Mouse (Mus musculus) midbrain, embryonic 16.5 days (tissue): ENCODE measurements at regions not wholly inside any gene's neighbourhood (a gene's known extent, or its start where the extent isn't known, plus 50 kb on each side); places are given as distances from the start of the nearest gene placed in this dataset.
A peak's percentile ranks its signal among the peaks of the same experiment; 100 is the strongest.

ENCODE experiments used
- ATAC-seq: fragments of 200-750 bp; cut with Nextera tagmentation; 2 replicates; pipeline ENCODE4 v1.8.0; 2017; ENCODE audit warnings: moderate TSS enrichment
- H3K27ac ChIP-seq: fragments of 300-500 bp; sonication (generic); 2 replicates; pipeline ENCODE4 v1.5.1; 2014; ENCODE audit warnings: mild to moderate bottlenecking, low read length, mixed read lengths
- H3K27me3 ChIP-seq: fragments of 300-500 bp; sonication (generic); 2 replicates; pipeline ENCODE4 v1.6.1; 2014; ENCODE audit warnings: low read depth, low read length, mixed read lengths; ENCODE audit not compliant: control insufficient read depth, insufficient read depth
- H3K36me3 ChIP-seq: fragments of 300-500 bp; sonication (generic); 2 replicates; pipeline ENCODE4 v1.6.1; 2014; ENCODE audit warnings: mild to moderate bottlenecking, low read length, moderate library complexity, mixed read lengths; ENCODE audit not compliant: control insufficient read depth, insufficient read depth
- H3K4me1 ChIP-seq: fragments of 300-500 bp; sonication (generic); 2 replicates; pipeline ENCODE4 v1.6.1; 2014; ENCODE audit warnings: mild to moderate bottlenecking, low read length, mixed read lengths; ENCODE audit not compliant: control insufficient read depth, insufficient read depth
- H3K4me2 ChIP-seq: fragments of 300-500 bp; sonication (generic); 2 replicates; pipeline ENCODE4 v1.6.1; 2014; ENCODE audit warnings: mild to moderate bottlenecking, low read length, mixed read lengths
- H3K4me3 ChIP-seq: fragments of 300-500 bp; sonication (generic); 2 replicates; pipeline ENCODE4 v1.5.1; 2014; ENCODE audit warnings: low read depth, mild to moderate bottlenecking, low read length, moderate library complexity, mixed read lengths
- H3K9ac ChIP-seq: fragments of 300-500 bp; sonication (generic); 2 replicates; pipeline ENCODE4 v1.6.1; 2014; ENCODE audit warnings: low read depth, low read length, mixed read lengths
- H3K9me3 ChIP-seq: fragments of 300-500 bp; sonication (generic); replicated peaks from 2 replicates; pipeline ENCODE4 v1.6.1; 2014; ENCODE audit warnings: mild to moderate bottlenecking, low read length, mixed read lengths; ENCODE audit not compliant: control insufficient read depth, poor library complexity, severe bottlenecking
- WGBS: fragments of 180-500 bp; shearing (Covaris S2); extraction: QIAGEN DNeasy Blood & Tissue Kit; methylation state at CpG from one replicate; pipeline ENCODE4 v1.1.7; 2014; 5-methylcytosine and 5-hydroxymethylcytosine counted together

- no peaks in the 10 kb centered on the region for H3K27me3 ChIP-seq
- H3K4me3 ChIP-seq, result no peak overlapping the region
- H3K27ac ChIP-seq, result no peak overlapping the region
- H3K4me2 ChIP-seq, result no peak overlapping the region
- H3K4me1 ChIP-seq, result peaks cover 17% of the 10 kb centered on the region
- WGBS, result 82% methylated on average over 6 of the region's 6 CpGs
- ATAC-seq, result no peak
- no peak overlapping the region for H3K9ac ChIP-seq
- H3K9me3 ChIP-seq, result no peaks in the 10 kb centered on the region
- H3K36me3 ChIP-seq, result no peaks in the 10 kb centered on the region
These were observed 93.7 kb upstream of the Vps8 start for GRCm38 (mm10) chr16:21329199-21329598.

GRCm38 (mm10) chr16:21331229-21331628, 91.7 kb upstream of the Vps8 start:
- H3K4me1 ChIP-seq, result peaks cover 18% of the 10 kb centered on the region
- H3K9me3 ChIP-seq, result no peaks in the 10 kb centered on the region
- H3K4me3 ChIP-seq, result no peak overlapping the region
- peak overlapping the region; percentile 96 for H3K4me2 ChIP-seq
- no peaks in the 10 kb centered on the region for H3K27me3 ChIP-seq
- no peaks in the 10 kb centered on the region for H3K36me3 ChIP-seq
- H3K9ac ChIP-seq, result no peak overlapping the region
- no peak for ATAC-seq
- H3K27ac ChIP-seq, result no peak overlapping the region
- WGBS, result 89% methylated on average over 5 of the region's 5 CpGs

GRCm38 (mm10) chr16:21332411-21332810, 90.5 kb upstream of the Vps8 start:
- H3K36me3 ChIP-seq, result no peaks in the 10 kb centered on the region
- 63% methylated on average over 7 of the region's 7 CpGs for WGBS
- no peak for ATAC-seq
- H3K27ac ChIP-seq, result peak overlapping the region; percentile 97
- peaks cover 18% of the 10 kb centered on the region for H3K4me1 ChIP-seq
- no peaks in the 10 kb centered on the region for H3K9me3 ChIP-seq
- H3K27me3 ChIP-seq, result no peaks in the 10 kb centered on the region
- H3K9ac ChIP-seq, result peak overlapping the region; percentile 79
- peak overlapping the region; percentile 96 for H3K4me2 ChIP-seq
- peak overlapping the region; percentile 65 for H3K4me3 ChIP-seq

- no peak for ATAC-seq
These were observed 90.1 kb upstream of the Vps8 start for GRCm38 (mm10) chr16:21332862-21333222.

GRCm38 (mm10) chr16:21333223-21333951, 89.5 kb upstream of the Vps8 start:
- Histone ChIP-seq H3K4me3 (peak overlapping the region; percentile 65), H3K27ac (peak overlapping the region; percentile 97), H3K4me1 (peaks cover 18% of the 10 kb centered on the region), H3K4me2 (peak overlapping the region; percentile 96), H3K27me3 (no peaks in the 10 kb centered on the region), H3K36me3 (no peaks in the 10 kb centered on the region), H3K9ac (peak overlapping the region; percentile 79), H3K9me3 (no peaks in the 10 kb centered on the region)
- ATAC-seq, result peak; percentile 93
- 1% methylated on average over 43 of the region's 44 CpGs for WGBS

More at GRCm38 (mm10) chr16:21332862-21333222, 90.1 kb upstream of the Vps8 start:
- H3K9ac ChIP-seq, result peak overlapping the region; percentile 79
- peak overlapping the region; percentile 97 for H3K27ac ChIP-seq
- peaks cover 18% of the 10 kb centered on the region for H3K4me1 ChIP-seq
- no peaks in the 10 kb centered on the region for H3K36me3 ChIP-seq
- peak overlapping the region; percentile 65 for H3K4me3 ChIP-seq
- peak overlapping the region; percentile 96 for H3K4me2 ChIP-seq
- H3K9me3 ChIP-seq, result no peaks in the 10 kb centered on the region
- H3K27me3 ChIP-seq, result no peaks in the 10 kb centered on the region
- WGBS, result 1% methylated on average over 14 of the region's 14 CpGs

GRCm38 (mm10) chr16:21339061-21339459, 83.9 kb upstream of the Vps8 start:
- ATAC-seq, result peak; percentile 55
- Histone ChIP-seq H3K9me3 (no peaks in the 10 kb centered on the region), H3K4me3 (no peak overlapping the region), H3K27me3 (no peaks in the 10 kb centered on the region), H3K4me2 (no peak overlapping the region), H3K9ac (peak overlapping the region; percentile 13; the same call in 1 of the 2 replicates), H3K36me3 (no peaks in the 10 kb centered on the region), H3K27ac (peak overlapping the region; percentile 72), H3K4me1 (peaks cover 3% of the 10 kb centered on the region)
- 56% methylated on average over 6 of the region's 6 CpGs for WGBS

- Histone ChIP-seq H3K4me3 (no peak overlapping the region), H3K27me3 (no peaks in the 10 kb centered on the region), H3K9ac (peak overlapping the region; percentile 13; the same call in 1 of the 2 replicates), H3K4me1 (no peaks in the 10 kb centered on the region; the same call in 1 of the 2 replicates), H3K27ac (peak overlapping the region; percentile 72), H3K9me3 (no peaks in the 10 kb centered on the region), H3K4me2 (no peak overlapping the region), H3K36me3 (no peaks in the 10 kb centered on the region)
- peak; percentile 92 for ATAC-seq
- WGBS, result 9% methylated on average over 11 of the region's 11 CpGs
These were observed 83.3 kb upstream of the Vps8 start for GRCm38 (mm10) chr16:21339460-21340081.

GRCm38 (mm10) chr16:21340136-21340535, 82.8 kb upstream of the Vps8 start:
- H3K4me1 ChIP-seq, result no peaks in the 10 kb centered on the region; the same call in 1 of the 2 replicates
- H3K27me3 ChIP-seq, result no peaks in the 10 kb centered on the region
- no peak overlapping the region for H3K4me3 ChIP-seq
- H3K4me2 ChIP-seq, result no peak overlapping the region
- WGBS, result 18% methylated on average over 7 of the region's 7 CpGs
- no peak overlapping the region for H3K9ac ChIP-seq
- peak; percentile 68 for ATAC-seq
- H3K36me3 ChIP-seq, result no peaks in the 10 kb centered on the region
- peak overlapping the region; percentile 72 for H3K27ac ChIP-seq
- H3K9me3 ChIP-seq, result no peaks in the 10 kb centered on the region

GRCm38 (mm10) chr16:21349869-21350268, 73.0 kb upstream of the Vps8 start:
- WGBS, result 78% methylated on average over 1 of the region's 1 CpGs
- no peak for ATAC-seq
- H3K9me3 ChIP-seq, result no peaks in the 10 kb centered on the region
- no peaks in the 10 kb centered on the region for H3K36me3 ChIP-seq
- no peak overlapping the region for H3K4me2 ChIP-seq
- H3K27me3 ChIP-seq, result no peaks in the 10 kb centered on the region
- H3K9ac ChIP-seq, result no peak overlapping the region
- no peak overlapping the region for H3K27ac ChIP-seq
- H3K4me1 ChIP-seq, result no peaks in the 10 kb centered on the region
- H3K4me3 ChIP-seq, result no peak overlapping the region
